Mouse (Mus musculus) layer of hippocampus, adult 2 months (tissue): Measurements from ENCODE around the gene Pigyl. TPM values are rescaled to one million over a fixed set of nuclear protein-coding genes. Genes with fewer than 3 reads are reported as not detected.

Experiments
- DNase-seq, 2 experiments: peaks; one replicate each; pipeline ENCODE4 v3.0.0; 2022; ENCODE audit warnings: low spot score in 2 of 2
- H3K27ac ChIP-seq: fragments of 200-600 bp; 2 replicates; pipeline ENCODE4 v1.8.1; 2022
- H3K4me3 ChIP-seq: fragments of 200-600 bp; 2 replicates; pipeline ENCODE4 v1.8.1; 2022; ENCODE audit warnings: mild to moderate bottlenecking
- CTCF ChIP-seq: fragments of 200-600 bp; conservative IDR thresholded peaks from 2 replicates; pipeline ENCODE4 v1.8.1; 2022; ENCODE audit warnings: antibody characterized with exemption, mild to moderate bottlenecking, moderate library complexity
- total RNA-seq, 2 experiments: library from RNA; stranded (reverse); gene quantifications; 2 replicates each; pipeline ENCODE4 v1.2.3; 2021

The Pigyl gene
- total RNA-seq, 2 experiments from 2014 or later = 49.0 to 50.5 TPM

- no peak for TF ChIP-seq CTCF
- Histone ChIP-seq H3K27ac (no peak overlapping the region), H3K4me3 (peak overlapping the region; percentile 34)
- DNase-seq = no peak
Observed at GRCm38 (mm10) chr9:22131226-22131981, 25.2 kb upstream of the Pigyl start.

DNA sequence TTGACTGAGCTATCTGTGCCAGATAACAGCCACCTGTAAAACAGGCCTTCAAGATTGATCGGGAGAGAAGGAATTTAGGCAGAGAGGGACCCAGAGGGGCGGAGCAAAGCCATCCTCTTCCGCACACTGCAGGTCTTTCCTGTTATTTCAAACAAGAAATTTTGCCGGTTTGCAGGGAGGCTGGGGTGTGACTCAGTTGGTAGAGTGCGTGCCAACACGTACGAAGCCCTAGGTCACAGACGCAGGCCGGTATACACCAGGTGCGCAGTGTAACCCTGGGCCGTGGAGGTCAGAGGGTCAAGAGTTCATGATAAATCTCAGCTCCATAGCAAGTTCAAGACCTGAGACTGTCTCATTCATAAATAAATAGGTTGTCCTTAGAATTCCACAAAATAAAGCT is 24.4 kb upstream of the Pigyl start:
- Histone ChIP-seq H3K4me3 (no peak overlapping the region), H3K27ac (no peak overlapping the region)
- no peak for DNase-seq
- no peak for TF ChIP-seq CTCF

DNA sequence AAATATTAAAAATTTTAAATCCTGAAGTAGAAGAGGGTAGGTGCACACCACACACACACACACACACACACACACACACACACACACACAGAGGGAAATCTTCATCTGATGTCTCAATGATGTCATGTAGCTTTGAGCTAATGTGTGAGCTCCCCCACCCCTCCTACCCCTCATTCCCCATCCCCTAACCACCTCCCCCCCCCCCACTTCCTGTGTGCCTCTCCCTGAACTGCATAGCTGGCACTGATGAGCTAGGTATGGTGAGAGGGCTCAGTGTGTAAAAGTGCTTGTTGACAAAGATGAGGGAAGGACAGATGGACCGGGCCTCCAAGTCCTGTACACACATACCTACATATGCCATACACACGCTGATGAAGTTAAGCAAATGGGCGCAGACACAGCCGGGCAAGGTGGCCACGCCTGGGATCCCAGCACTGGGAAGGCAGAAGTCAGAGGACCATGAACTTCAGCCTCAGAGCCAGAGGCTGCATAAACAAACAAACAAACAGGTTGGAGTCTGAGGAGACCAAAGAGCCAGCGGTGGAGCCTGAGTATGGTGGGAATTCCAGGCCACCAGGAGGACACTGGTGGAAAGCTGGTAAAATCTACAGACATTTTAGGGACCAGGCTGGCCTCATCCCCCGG is 22.3 kb upstream of the Pigyl start:
- H3K27ac ChIP-seq = no peak overlapping the region
- no peak overlapping the region for H3K4me3 ChIP-seq
- DNase-seq = no peak
- no peak for TF ChIP-seq CTCF

GRCm38 (mm10) chr9:22134988-22135643 is 21.5 kb upstream of the Pigyl start:
- no peak overlapping the region for H3K4me3 ChIP-seq
- H3K27ac ChIP-seq = no peak overlapping the region
- no peak for DNase-seq
- TF ChIP-seq CTCF = no peak

DNA sequence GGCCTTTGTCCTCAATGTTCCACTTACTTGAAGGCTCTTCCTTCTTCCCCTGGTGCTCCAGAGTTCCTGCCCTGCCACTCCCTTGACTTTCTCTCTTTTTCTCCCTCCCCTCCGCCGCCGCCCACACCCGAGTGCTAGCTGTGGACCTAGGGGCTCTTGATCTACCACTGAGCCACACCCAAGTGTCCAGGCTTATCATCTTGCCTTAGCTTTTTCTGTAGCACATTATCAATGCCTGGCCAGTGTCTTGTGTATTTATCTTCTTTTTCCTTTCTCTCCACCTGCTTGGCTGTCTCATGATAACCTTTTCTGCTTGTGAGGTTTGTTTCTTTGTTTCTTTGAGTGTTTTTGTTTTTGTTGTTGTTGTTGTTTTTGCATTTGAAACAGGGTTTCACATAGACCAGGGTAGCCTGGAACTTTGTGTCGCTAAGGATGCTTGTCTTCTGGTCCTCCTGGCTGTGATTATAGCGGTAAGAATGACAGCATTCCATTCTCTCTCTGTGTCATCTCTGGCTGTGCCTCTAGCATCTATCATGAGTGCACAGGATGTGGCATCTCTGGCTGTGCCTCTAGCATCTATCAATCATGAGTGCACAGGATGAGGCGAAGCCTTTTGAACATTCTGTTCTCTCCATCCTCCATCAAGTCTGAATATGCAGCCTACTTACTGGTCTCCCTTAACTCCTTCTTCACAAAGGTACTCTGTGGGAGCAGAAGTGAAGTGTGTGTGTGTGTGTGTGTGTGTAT is 20.8 kb upstream of the Pigyl start, which contains the start of gene Acp5:
TSS of gene Acp5 (minus strand) at position 68 of the 747 bp plus-strand sequence.
- TF ChIP-seq CTCF = no peak
- H3K27ac ChIP-seq = no peak within 1 kb of the TSS
- no peak within 1 kb of the TSS for H3K4me3 ChIP-seq
- no peak for DNase-seq

DNA sequence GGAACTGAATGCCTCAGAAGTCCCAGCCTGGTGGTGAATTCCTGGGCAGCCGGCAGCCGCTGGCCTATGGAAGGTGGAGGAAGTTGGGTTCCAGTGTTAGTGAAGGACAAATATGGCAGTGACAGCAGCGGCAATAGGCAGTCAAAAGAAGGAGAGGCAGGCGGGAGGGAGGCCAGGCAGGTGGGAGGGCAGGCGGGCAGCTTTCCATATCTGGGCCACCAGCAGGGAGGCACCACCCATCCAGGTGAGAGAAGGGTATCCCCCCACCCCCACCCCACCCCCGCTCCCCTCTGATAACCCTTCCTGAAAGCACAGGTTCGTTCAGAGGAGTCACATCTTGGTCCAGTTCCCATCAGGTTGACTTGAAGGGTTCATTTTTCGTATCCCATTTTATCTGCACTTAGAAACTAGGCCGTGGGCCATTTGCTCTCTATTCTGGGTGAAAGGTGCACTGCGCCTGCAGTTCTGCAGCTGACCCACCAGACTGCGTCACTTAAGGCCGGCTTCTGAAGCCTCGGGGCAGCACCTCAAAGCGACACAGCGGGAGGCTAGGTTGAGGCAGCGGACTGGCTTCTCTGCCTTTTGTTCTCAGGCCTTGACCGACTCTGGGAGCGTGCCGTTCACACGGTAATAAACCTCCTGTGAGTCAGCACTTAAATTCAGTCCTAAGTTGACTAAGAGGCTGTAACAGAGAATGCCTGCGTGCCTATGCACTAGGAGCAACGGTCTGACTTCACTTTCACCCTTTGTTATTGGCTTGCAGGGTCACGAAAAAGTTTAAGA is 19.7 kb upstream of the Pigyl start:
- DNase-seq = no peak
- no peak for TF ChIP-seq CTCF
- Histone ChIP-seq H3K27ac (no peak overlapping the region), H3K4me3 (no peak overlapping the region)

DNA sequence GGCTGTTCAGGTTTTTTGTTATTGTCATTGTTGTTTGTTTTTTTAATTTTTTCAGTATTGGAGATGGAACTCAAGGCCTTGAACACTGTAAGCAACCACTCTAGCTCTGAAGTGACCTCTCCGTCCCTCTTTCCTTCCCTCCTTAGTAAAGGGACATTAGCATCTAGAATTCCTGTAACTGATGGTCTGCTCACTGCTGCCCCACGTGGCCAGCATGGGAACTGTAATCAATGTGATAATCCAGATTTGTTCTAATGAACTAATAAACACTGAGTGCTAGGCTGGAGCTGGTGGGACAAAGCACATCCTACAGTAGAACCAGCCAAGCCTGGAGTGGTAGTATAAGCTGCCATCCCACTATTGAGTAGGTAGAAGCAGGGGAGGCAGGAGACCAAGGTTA is 18.2 kb upstream of the Pigyl start:
- no peak overlapping the region for H3K27ac ChIP-seq
- TF ChIP-seq CTCF = peak; percentile 93
- H3K4me3 ChIP-seq = no peak overlapping the region
- DNase-seq = no peak

GRCm38 (mm10) chr9:22139746-22140145 is 16.9 kb upstream of the Pigyl start:
- H3K4me3 ChIP-seq = no peak overlapping the region
- no peak for DNase-seq
- no peak overlapping the region for H3K27ac ChIP-seq
- no peak for TF ChIP-seq CTCF

GRCm38 (mm10) chr9:22143108-22144037 is 13.3 kb upstream of the Pigyl start:
- Histone ChIP-seq H3K27ac (no peak overlapping the region), H3K4me3 (no peak overlapping the region)
- peak; percentile 98 for TF ChIP-seq CTCF
- peak; percentile 84 to 94 for DNase-seq

- no peak overlapping the region for H3K4me3 ChIP-seq
- no peak for DNase-seq
- no peak overlapping the region for H3K27ac ChIP-seq
- TF ChIP-seq CTCF = no peak
Observed at GRCm38 (mm10) chr9:22144304-22144965, 12.2 kb upstream of the Pigyl start.
